Mouse (Mus musculus) telencephalon, adult 2 months (tissue): ENCODE results near the gene Hsdl2.
"Not testable (repeated sequence)": the region's sequence is repeated elsewhere in the genome, so short reads cannot be mapped to it uniquely, and the experiment has no call there.

Source experiments
- DNase-seq: peaks from one replicate; pipeline ENCODE4 v3.0.0-alpha.2; 2011; ENCODE audit warnings: low read depth, low spot score

The Hsdl2 gene

GRCm38 (mm10) chr4:59564128-59564527 lies 17.2 kb upstream of the Hsdl2 start:
- no peak for DNase-seq

GRCm38 (mm10) chr4:59565571-59566188 lies 15.7 kb upstream of the Hsdl2 start:
- no peak for DNase-seq

GRCm38 (mm10) chr4:59567576-59568260 lies 13.6 kb upstream of the Hsdl2 start:
- DNase-seq: no peak

- peak; percentile 59 for DNase-seq
These were observed 11.8 kb upstream of the Hsdl2 start for GRCm38 (mm10) chr4:59569538-59569937.

GRCm38 (mm10) chr4:59570519-59570918 lies 10.8 kb upstream of the Hsdl2 start:
- not testable (repeated sequence) for DNase-seq

GRCm38 (mm10) chr4:59572521-59573118 lies 8.7 kb upstream of the Hsdl2 start:
- DNase-seq: no peak

- no peak for DNase-seq
These were observed 6.0 kb upstream of the Hsdl2 start for GRCm38 (mm10) chr4:59575184-59575958.

GRCm38 (mm10) chr4:59580495-59581281 lies 675 bp upstream of the Hsdl2 start:
- DNase-seq: peak; percentile 18

- no peak for DNase-seq
These were observed 823 bp downstream of the Hsdl2 start for GRCm38 (mm10) chr4:59582186-59582585.

GRCm38 (mm10) chr4:59585097-59585496 lies 3.7 kb downstream of the Hsdl2 start:
- DNase-seq: no peak

GRCm38 (mm10) chr4:59587215-59587871 lies 6.0 kb downstream of the Hsdl2 start:
- DNase-seq: no peak

- no peak for DNase-seq
These were observed 6.5 kb downstream of the Hsdl2 start for GRCm38 (mm10) chr4:59587872-59588226.

GRCm38 (mm10) chr4:59594614-59595013 lies 13.3 kb downstream of the Hsdl2 start:
- DNase-seq: no peak

GRCm38 (mm10) chr4:59596556-59596955 lies 15.2 kb downstream of the Hsdl2 start:
- DNase-seq: no peak

GRCm38 (mm10) chr4:59602704-59603103 lies 21.3 kb downstream of the Hsdl2 start:
- DNase-seq: no peak

- no peak for DNase-seq
These were observed 23.5 kb downstream of the Hsdl2 start for GRCm38 (mm10) chr4:59604892-59605291.

- no peak for DNase-seq
These were observed 24.1 kb downstream of the Hsdl2 start for GRCm38 (mm10) chr4:59605501-59605900.

GRCm38 (mm10) chr4:59610411-59610810 lies 29.0 kb downstream of the Hsdl2 start:
- no peak for DNase-seq

- no peak for DNase-seq
These were observed 33.6 kb downstream of the Hsdl2 start for GRCm38 (mm10) chr4:59614986-59615385.

- no peak for DNase-seq
These were observed 38.4 kb downstream of the Hsdl2 start for GRCm38 (mm10) chr4:59619611-59620245.

GRCm38 (mm10) chr4:59625676-59625997 lies 44.3 kb downstream of the Hsdl2 start:
- DNase-seq: no peak
